Mouse (Mus musculus) WW6 (cell line): ENCODE measurements around the gene Lrp6.

ENCODE experiments used
- DNase-seq: peaks from one replicate; pipeline ENCODE4 v3.0.0-alpha.2; 2013; ENCODE audit warnings: low read depth, low spot score

Gene Lrp6

DNA sequence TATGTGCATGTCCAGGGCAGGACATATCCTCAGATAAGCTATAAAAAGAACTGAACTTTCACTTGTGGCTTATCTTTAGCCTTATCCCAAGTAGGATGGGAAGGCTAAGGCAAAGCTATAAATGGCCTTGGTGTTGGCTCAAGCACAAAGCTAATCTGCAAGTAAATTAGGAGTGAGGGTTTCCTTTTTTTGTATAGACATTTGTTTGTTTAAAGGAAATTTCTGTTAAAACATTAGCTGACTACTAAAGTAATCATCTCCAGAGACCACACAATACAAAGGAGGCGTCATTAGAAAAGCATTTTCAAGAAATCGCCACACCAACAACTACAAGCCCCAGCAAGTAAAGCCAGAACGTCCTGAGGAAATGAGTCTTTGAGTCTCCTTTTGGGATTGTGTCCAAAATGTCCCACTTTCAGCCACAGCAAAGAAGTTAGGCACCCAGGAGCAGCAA, 8.6 kb upstream of the Lrp6 start:
- DNase-seq, result no peak

- DNase-seq, result no peak
These were observed 1.3 kb upstream of the Lrp6 start for GRCm38 (mm10) chr6:134567986-134568556.

- no peak for DNase-seq
These were observed 432 bp downstream of the Lrp6 start for GRCm38 (mm10) chr6:134566248-134566817.

- no peak for DNase-seq
These were observed 1.0 kb downstream of the Lrp6 start for GRCm38 (mm10) chr6:134565606-134566247.

DNA sequence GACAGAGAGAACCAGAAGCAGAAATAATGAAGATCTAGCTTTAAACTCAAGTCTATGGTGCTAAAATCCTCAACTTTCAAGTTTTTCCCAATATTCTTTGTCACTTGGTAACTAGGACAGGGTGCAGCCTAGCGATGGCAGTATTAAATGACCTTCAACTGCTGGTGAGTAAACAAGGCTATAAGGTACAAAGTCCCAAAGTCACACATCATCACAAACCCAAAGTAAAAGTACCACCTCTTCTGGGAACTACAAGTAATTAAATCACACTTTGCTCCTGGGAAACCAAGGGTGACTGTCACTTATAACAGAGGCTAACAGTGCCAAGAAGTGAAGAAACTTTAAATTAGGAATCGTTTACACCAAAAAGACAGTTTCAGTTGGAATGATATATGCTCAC, 2.2 kb downstream of the Lrp6 start:
- no peak for DNase-seq

GRCm38 (mm10) chr6:134559635-134560034, 7.1 kb downstream of the Lrp6 start:
- no peak for DNase-seq

DNA sequence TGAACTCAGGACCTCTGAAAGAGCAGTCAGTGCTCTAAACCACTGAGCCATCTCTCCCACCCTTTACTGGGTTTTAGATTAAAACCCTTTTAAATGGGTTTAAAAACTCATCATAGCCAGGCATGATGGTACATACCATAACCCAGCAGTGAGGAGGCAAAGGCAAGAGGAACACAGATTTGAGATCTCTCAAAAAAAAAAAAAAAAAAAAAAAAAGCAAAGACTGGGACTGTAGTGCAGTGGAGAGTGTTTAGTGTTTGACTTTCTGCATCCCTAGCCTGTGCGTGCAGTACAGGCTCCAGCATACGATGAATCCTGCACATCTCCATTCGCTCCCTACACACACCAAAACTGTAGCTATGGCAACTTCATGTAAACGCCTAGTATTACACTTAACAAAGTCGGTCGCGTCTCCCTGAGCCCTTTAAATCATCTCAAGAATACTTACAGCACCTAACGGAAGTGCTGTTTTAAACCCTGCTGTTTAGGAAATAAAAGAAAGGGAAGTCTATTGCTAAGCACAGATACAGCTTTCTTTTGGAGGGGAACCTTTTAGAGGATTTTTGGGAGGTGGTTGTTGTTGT, 8.1 kb downstream of the Lrp6 start:
- no peak for DNase-seq

GRCm38 (mm10) chr6:134557043-134557442, 9.7 kb downstream of the Lrp6 start:
- DNase-seq, result no peak

DNA sequence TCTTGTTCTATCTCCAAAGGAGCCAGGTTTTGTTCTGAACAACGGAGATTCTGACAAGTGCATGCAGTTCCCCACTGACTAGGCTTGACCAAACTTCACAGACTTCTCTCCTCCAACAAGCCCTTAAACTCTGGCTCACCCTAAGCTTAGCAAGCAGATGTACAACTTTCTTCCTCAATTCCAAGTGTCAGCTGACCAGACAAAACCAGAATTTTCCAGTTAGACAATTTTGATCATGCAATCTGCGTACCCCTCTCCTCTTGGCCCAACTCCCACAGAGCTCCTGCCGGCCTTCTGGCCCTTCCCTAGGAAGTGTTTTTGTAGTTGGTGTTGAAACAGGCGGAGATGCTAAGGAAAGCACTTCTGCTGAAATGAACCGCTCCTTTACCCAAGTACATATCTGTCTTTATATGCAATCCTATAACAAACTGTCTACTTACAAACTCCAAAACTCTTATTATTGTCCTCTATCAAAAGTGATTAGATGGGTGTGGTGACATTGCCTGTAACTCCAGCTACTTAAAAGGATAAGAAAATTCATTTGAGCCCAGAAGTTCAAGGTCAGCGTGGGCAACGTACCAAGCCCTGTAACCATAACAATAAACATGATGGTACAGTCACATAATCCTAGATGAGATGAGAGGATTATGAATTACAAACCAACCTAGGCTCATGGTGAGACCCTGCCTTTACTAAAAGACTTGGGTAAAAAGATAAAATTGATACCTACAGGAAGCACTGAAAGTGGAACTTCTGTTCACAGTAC, 10.4 kb downstream of the Lrp6 start:
- DNase-seq, result no peak

GRCm38 (mm10) chr6:134555178-134555577, 11.6 kb downstream of the Lrp6 start:
- no peak for DNase-seq

- no peak for DNase-seq
These were observed 12.5 kb downstream of the Lrp6 start for GRCm38 (mm10) chr6:134554230-134554629.

GRCm38 (mm10) chr6:134551007-134551406, 15.8 kb downstream of the Lrp6 start:
- no peak for DNase-seq

DNA sequence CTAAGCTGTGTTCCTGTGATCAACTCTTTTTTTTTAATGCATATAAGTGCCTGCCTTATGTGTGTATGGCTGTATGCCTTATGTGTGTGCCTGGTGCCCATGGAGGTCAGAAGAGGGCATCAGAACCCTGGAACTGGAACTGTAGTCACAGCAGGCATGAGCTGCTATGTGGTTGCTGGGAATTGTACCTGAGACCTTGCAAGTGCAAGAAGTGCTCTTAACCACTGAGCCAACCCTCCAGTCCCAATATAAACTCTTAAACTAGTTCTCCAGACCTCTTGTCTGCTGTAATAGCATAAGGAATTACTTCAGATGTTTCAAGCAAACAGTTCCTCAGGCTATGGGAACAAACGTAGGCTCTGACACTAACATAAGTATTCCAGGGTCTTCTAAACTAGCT, 16.4 kb downstream of the Lrp6 start:
- no peak for DNase-seq

GRCm38 (mm10) chr6:134544843-134545242, 21.9 kb downstream of the Lrp6 start:
- no peak for DNase-seq

DNA sequence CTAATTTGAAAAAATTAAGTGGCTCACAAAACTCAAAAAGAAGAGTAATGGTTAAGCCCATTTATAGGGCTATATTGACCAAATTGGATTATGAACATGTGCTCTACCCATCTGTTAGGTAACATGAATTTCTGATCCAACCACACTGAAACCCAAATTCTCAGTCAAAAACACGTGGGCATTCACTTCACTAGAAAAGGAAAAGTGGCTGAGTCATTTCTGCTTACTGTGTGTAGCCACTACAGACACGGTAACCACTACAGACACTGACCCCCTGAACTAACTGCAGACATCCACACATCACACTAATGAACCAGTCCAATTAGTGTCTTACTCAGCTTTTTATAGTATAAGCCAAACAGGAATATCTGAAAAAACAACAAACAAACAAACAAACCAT, 22.7 kb downstream of the Lrp6 start:
- no peak for DNase-seq

GRCm38 (mm10) chr6:134543607-134544006, 23.2 kb downstream of the Lrp6 start:
- no peak for DNase-seq

- no peak for DNase-seq
These were observed 24.4 kb downstream of the Lrp6 start for GRCm38 (mm10) chr6:134542374-134542773.

DNA sequence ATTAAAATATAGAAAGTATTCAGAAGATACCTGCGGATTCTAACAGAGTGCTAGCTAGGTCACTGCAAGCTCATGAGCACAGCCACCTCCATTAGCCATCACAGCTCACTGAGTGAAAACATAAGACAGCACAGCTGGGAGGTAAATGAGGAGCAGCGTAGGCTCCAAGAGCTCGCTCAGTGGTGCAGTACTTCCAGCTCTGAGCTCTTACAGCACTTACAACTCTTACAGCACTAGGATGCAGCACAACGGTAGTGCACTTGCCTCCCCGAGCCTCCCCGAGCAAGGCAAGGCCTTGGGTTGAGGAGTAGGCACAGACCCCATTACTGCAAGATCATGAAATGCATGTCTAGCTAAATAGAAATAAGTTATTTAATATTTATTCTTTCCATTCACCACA, 26.6 kb downstream of the Lrp6 start:
- DNase-seq, result no peak

DNA sequence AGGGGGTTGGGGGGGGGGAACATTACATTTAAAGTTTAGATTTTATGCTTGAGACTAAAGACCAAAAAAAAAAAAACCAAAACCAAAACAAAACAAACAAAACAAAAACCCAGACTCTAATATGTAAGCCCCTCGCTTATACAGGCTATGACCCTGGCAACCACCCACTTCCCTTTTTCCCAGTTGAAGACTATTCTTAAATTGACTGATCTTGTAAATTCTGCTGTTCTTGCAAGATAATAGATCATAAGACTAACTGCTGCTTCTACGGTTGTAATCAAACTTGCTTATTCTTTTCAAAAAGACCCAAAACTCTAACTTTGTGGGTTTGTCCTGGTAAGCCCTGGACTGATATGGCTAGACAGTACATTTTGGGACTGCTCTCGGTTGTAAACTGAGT, 27.3 kb downstream of the Lrp6 start:
- DNase-seq, result no peak

GRCm38 (mm10) chr6:134538805-134539204, 28.0 kb downstream of the Lrp6 start:
- no peak for DNase-seq

- no peak for DNase-seq
These were observed 29.2 kb downstream of the Lrp6 start for GRCm38 (mm10) chr6:134537461-134538117.

DNA sequence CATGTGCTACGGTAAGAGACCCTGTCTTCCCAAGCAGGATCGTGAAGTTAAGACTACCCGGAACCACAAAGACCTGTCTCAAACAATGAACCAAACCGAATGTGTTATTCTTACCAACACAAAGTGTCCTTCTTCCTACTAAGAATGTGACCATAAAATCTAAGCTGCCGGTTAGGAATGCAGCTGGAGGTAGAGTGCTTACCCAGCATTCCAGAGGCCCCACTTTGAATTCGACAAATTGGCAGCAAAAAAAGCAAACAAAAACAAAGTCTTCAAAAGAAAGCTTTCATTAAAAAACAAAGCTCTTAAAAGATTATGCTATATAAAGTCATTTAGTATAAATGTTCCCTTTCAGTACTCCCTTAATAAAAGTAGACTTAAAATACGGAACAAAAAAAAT, 31.6 kb downstream of the Lrp6 start:
- DNase-seq, result no peak
